In genomic region chr4:85768107-85768506, GRCm38 (mm10) we compare ENCODE assay signal across 10 mouse cellular contexts.
DNase-seq lines count a peak whose midpoint lies in the region; ATAC-seq lines count a peak whose summit lies in the region.
"Had no signal": no experiment of that assay in that cellular context is flagged by ENCODE, and none has a peak within 500 bp of the region (broad histone marks: within the 10 kb centered on the region; RNA-seq: fewer than 3 reads in every experiment).

No protein-coding gene starts in this region.

- peak; percentile 14 to 18 for DNase-seq in left cerebral cortex, postnatal 14 days (ENCODE audit: low spot score in 2 of 2)
- DNase-seq in left cerebral cortex, postnatal 25 days (ENCODE audit: low spot score in 2 of 2) = no peak
- peak; percentile 62 to 72 for DNase-seq in kidney, postnatal 25 days
- no peak for DNase-seq in lung, postnatal 10 days
- no peak for DNase-seq in T-cell, adult 2 months (ENCODE audit: low spot score)
- DNase-seq: adrenal gland, postnatal 14 days had no signal

- peaks cover 17% of the 10 kb centered on the region for H3K4me1 ChIP-seq in forebrain, embryonic 16.5 days (replicated peaks; ENCODE audit: control insufficient read depth, insufficient read depth, low read length)
- H3K4me1 ChIP-seq in neural tube, embryonic 14.5 days (ENCODE audit: control insufficient read depth, insufficient read depth, low read length) = no peaks in the 10 kb centered on the region
- no peaks in the 10 kb centered on the region for H3K4me1 ChIP-seq in intestine, embryonic 16.5 days (ENCODE audit: control insufficient read depth, insufficient read depth, low read length)

- no peaks in the 10 kb centered on the region for H3K27me3 ChIP-seq in forebrain, embryonic 16.5 days (replicated peaks; ENCODE audit: control insufficient read depth, insufficient read depth, low read length)
- no peaks in the 10 kb centered on the region for H3K27me3 ChIP-seq in neural tube, embryonic 14.5 days (ENCODE audit: control insufficient read depth, insufficient read depth, low read length)
- H3K27me3 ChIP-seq in intestine, embryonic 16.5 days (replicated peaks; ENCODE audit: control insufficient read depth, insufficient read depth, low read length) = no peaks in the 10 kb centered on the region

- H3K4me3 ChIP-seq in forebrain, embryonic 16.5 days (replicated peaks; ENCODE audit: low read length) = no peak overlapping the region
- H3K4me3 ChIP-seq in neural tube, embryonic 14.5 days (ENCODE audit: low read depth, low read length) = no peak overlapping the region
- no peak overlapping the region for H3K4me3 ChIP-seq in intestine, embryonic 16.5 days (ENCODE audit: low read length)

- intact Hi-C loops in left cerebral cortex, postnatal 14 days (cut with DNase I) = no loop called here
- intact Hi-C loops in left cerebral cortex, postnatal 25 days (cut with DNase I) = no loop called here

- no peak overlapping the region for H3K9ac ChIP-seq in forebrain, embryonic 16.5 days (replicated peaks; ENCODE audit: low read depth, low read length)
- no peak overlapping the region for H3K9ac ChIP-seq in neural tube, embryonic 14.5 days (replicated peaks; ENCODE audit: low read depth, low read length)
- H3K9ac ChIP-seq in intestine, embryonic 16.5 days (ENCODE audit: low read depth, low read length) = no peak overlapping the region

- peak; percentile 88 for ATAC-seq in forebrain, embryonic 16.5 days
- peak; percentile 78 for ATAC-seq in neural tube, embryonic 14.5 days (ENCODE audit: low read depth)
- no peak for ATAC-seq in intestine, embryonic 16.5 days
- ATAC-seq: intestine, postnatal 0 days had no signal

- peak overlapping the region; percentile 62 for H3K27ac ChIP-seq in forebrain, embryonic 16.5 days (ENCODE audit: low read length)
- no peak overlapping the region for H3K27ac ChIP-seq in neural tube, embryonic 14.5 days (ENCODE audit: low read depth, low read length)
- H3K27ac ChIP-seq in intestine, embryonic 16.5 days (ENCODE audit: low read length) = no peak overlapping the region

- no peaks in the 10 kb centered on the region for H3K9me3 ChIP-seq in forebrain, embryonic 16.5 days (ENCODE audit: control insufficient read depth, low read length)
- H3K9me3 ChIP-seq in neural tube, embryonic 14.5 days (ENCODE audit: control insufficient read depth, low read length) = no peaks in the 10 kb centered on the region
- no peaks in the 10 kb centered on the region for H3K9me3 ChIP-seq in intestine, embryonic 16.5 days (ENCODE audit: control insufficient read depth, low read length)

- WGBS in forebrain, embryonic 16.5 days = 4% methylated on average over 5 of the region's 5 CpGs
- WGBS in neural tube, embryonic 14.5 days = 24% methylated on average over 5 of the region's 5 CpGs
- WGBS in intestine, embryonic 16.5 days = 30% methylated on average over 5 of the region's 5 CpGs

- H3K4me2 ChIP-seq in forebrain, embryonic 16.5 days (ENCODE audit: low read length) = no peak overlapping the region
- H3K4me2 ChIP-seq in neural tube, embryonic 14.5 days (ENCODE audit: low read depth, low read length) = no peak overlapping the region
- no peak overlapping the region for H3K4me2 ChIP-seq in intestine, embryonic 16.5 days (ENCODE audit: low read depth, low read length)

- no peaks in the 10 kb centered on the region for H3K36me3 ChIP-seq in forebrain, embryonic 16.5 days (ENCODE audit: control insufficient read depth, insufficient read depth)
- H3K36me3 ChIP-seq in neural tube, embryonic 14.5 days (ENCODE audit: control insufficient read depth, insufficient read depth, low read length) = no peaks in the 10 kb centered on the region
- H3K36me3 ChIP-seq in intestine, embryonic 16.5 days (ENCODE audit: control insufficient read depth, insufficient read depth, low read length) = no peaks in the 10 kb centered on the region

Comparison
In these comparisons a context has a peak if more than half of its experiments do, and no peak if none do; other contexts are left out.
1. DNase-seq: peak in left cerebral cortex, postnatal 14 days (2 of 2) and kidney, postnatal 25 days (2 of 2); none in left cerebral cortex, postnatal 25 days (0 of 2), lung, postnatal 10 days (single experiment) and T-cell, adult 2 months (single experiment).